In the genomic region with DNA sequence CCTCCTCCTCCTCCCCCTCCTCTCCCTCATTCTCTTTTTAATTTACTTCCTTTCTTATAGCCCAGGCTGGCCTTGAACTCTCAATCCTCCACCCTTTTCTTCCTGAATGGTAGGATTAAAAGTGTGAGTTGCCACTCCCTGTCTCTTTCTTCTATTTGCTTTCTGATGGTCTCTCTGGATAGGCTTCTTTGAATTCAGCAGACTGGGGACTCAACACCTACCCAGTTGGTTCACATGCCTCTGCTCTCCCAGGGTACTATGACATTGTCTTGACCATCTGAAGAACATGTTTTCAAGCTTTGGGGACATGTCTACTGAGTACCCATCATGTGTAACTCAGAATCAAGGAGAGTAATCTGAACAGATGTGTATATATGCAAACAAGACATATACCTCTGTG, we compare ENCODE assay signal across 26 mouse cellular contexts.
DNase-seq lines count a peak whose midpoint lies in the region; ATAC-seq and TF ChIP-seq lines count a peak whose summit lies in the region.
"Had no signal": no experiment of that assay in that cellular context is flagged by ENCODE, and none has a peak within 500 bp of the region (broad histone marks: within the 10 kb centered on the region; RNA-seq: fewer than 3 reads in every experiment).

No protein-coding gene starts in this region.

- no peaks in the 10 kb centered on the region for H3K36me3 ChIP-seq in midbrain, embryonic 11.5 days (ENCODE audit: control insufficient read depth, insufficient read depth, low read length)
- no peaks in the 10 kb centered on the region for H3K36me3 ChIP-seq in midbrain, postnatal 0 days (ENCODE audit: insufficient read depth, low read length)
- H3K36me3 ChIP-seq: G1E had no signal

- H3K4me2 ChIP-seq in midbrain, embryonic 11.5 days: no peak overlapping the region
- H3K4me2 ChIP-seq in midbrain, postnatal 0 days (ENCODE audit: low read depth, low read length, poor library complexity, severe bottlenecking): no peak overlapping the region

- H3K4me1 ChIP-seq in midbrain, embryonic 11.5 days (ENCODE audit: control insufficient read depth, insufficient read depth, low read length): no peaks in the 10 kb centered on the region
- H3K4me1 ChIP-seq in midbrain, postnatal 0 days (ENCODE audit: insufficient read depth, low read length): no peaks in the 10 kb centered on the region

- no peak for ATAC-seq in midbrain, embryonic 11.5 days (ENCODE audit: low FRiP score)
- ATAC-seq in midbrain, postnatal 0 days (ENCODE audit: low FRiP score): no peak
- ATAC-seq: activated CD4-positive, CD25-positive, alpha-beta regulatory T cell, adult 4 months; CD4-positive, CD25-positive, alpha-beta regulatory T cell, adult 4 months; Patski had no signal

- H3K27ac ChIP-seq in midbrain, embryonic 11.5 days (ENCODE audit: low read depth, low read length): no peak overlapping the region
- no peak overlapping the region for H3K27ac ChIP-seq in midbrain, postnatal 0 days (ENCODE audit: low read depth, low read length)

- no peaks in the 10 kb centered on the region for H3K27me3 ChIP-seq in midbrain, embryonic 11.5 days (ENCODE audit: control insufficient read depth, insufficient read depth, low read length)
- no peaks in the 10 kb centered on the region for H3K27me3 ChIP-seq in midbrain, postnatal 0 days (ENCODE audit: insufficient read depth, low read length)
- H3K27me3 ChIP-seq: CH12.LX had no signal

- no peak for TF ChIP-seq CTCF in midbrain, postnatal 0 days (IDR thresholded peaks at IDR 0.05)

- no peak overlapping the region for H3K4me3 ChIP-seq in midbrain, embryonic 11.5 days (ENCODE audit: low read depth, low read length)
- no peak overlapping the region for H3K4me3 ChIP-seq in midbrain, postnatal 0 days (ENCODE audit: low read depth, low read length)

- DNase-seq in midbrain, embryonic 11.5 days (ENCODE audit: low spot score, missing footprints): peak; percentile 59
- DNase-seq in midbrain, postnatal 0 days (ENCODE audit: low spot score): no peak
- peak; percentile 63 for DNase-seq in ES-CJ7 (ENCODE audit: low read depth, low spot score)
- DNase-seq in R1 (ENCODE audit: low read depth, low spot score): peak; percentile 57
- DNase-seq in ZHBTc4 (ENCODE audit: low read depth, low spot score): peak; percentile 32
- no peak for DNase-seq in thymus, postnatal 4 days
- DNase-seq in heart, adult 18-20 months: no peak
- no peak for DNase-seq in T-cell, adult 2 months (ENCODE audit: low spot score)
- DNase-seq: adrenal gland, adult 2 months; adrenal gland, adult 8-10 months; adrenal gland, postnatal 10 days; adrenal gland, postnatal 14 days; adrenal gland, postnatal 25 days; adrenal gland, postnatal 36 days; B cell, adult 2 months; cerebellum, adult 11 months; cerebellum, adult 11-12 months; cerebellum, adult 18-20 months; cerebellum, adult 2 months; cerebellum, adult 8-10 months; cerebellum, adult 9-10 months had no signal

- no peak overlapping the region for H3K9ac ChIP-seq in midbrain, embryonic 11.5 days (ENCODE audit: low read length)
- H3K9ac ChIP-seq in midbrain, postnatal 0 days (replicated peaks; ENCODE audit: low read length, poor library complexity, severe bottlenecking): no peak overlapping the region

- H3K9me3 ChIP-seq in midbrain, embryonic 11.5 days (ENCODE audit: control insufficient read depth, low read length): peaks cover 4% of the 10 kb centered on the region; the same call in 1 of the 2 replicates
- peaks cover 4% of the 10 kb centered on the region; the same call in 1 of the 2 replicates for H3K9me3 ChIP-seq in midbrain, postnatal 0 days (ENCODE audit: low read length)

Comparison
In these comparisons a context has a peak if more than half of its experiments do, and no peak if none do; other contexts are left out.
1. DNase-seq: peak in midbrain, embryonic 11.5 days (single experiment), ES-CJ7 (single experiment), R1 (single experiment) and ZHBTc4 (single experiment); none in midbrain, postnatal 0 days (single experiment), thymus, postnatal 4 days (single experiment), heart, adult 18-20 months (0 of 2) and T-cell, adult 2 months (single experiment).